Comparison of ENCODE assay signal across 19 mouse cellular contexts in genomic region chr4:95640831-95641230, GRCm38 (mm10).
DNase-seq lines count a peak whose midpoint lies in the region; ATAC-seq lines count a peak whose summit lies in the region.
"Had no signal": no experiment of that assay in that cellular context is flagged by ENCODE, and none has a peak within 500 bp of the region (broad histone marks: within the 10 kb centered on the region; RNA-seq: fewer than 3 reads in every experiment).

No protein-coding gene starts in this region.

- H3K36me3 ChIP-seq in kidney, embryonic 16.5 days (ENCODE audit: insufficient read depth, low read length): no peaks in the 10 kb centered on the region
- H3K36me3 ChIP-seq: embryonic facial prominence, embryonic 10.5 days; heart, embryonic 13.5 days; hindbrain, embryonic 15.5 days; intestine, embryonic 15.5 days had no signal

- no peak overlapping the region for H3K9ac ChIP-seq in kidney, embryonic 16.5 days (replicated peaks; ENCODE audit: low read length)
- H3K9ac ChIP-seq: heart, embryonic 13.5 days; hindbrain, embryonic 15.5 days; intestine, embryonic 15.5 days had no signal

- peak; percentile 70 for DNase-seq in kidney, adult 9 months
- peak; percentile 59 to 71 for DNase-seq in adrenal gland, adult 18-20 months (ENCODE audit: low spot score in 2 of 2)
- DNase-seq in adrenal gland, postnatal 10 days: peak; percentile 86
- DNase-seq in kidney, postnatal 36 days: peak; percentile 57 to 76
- no peak for DNase-seq in cerebellum, adult 11 months
- DNase-seq in cerebellum, adult 9-10 months: no peak
- DNase-seq: cerebellum, adult 8-10 months; gastrocnemius, postnatal 14 days; heart, adult 18-20 months; liver; lung, adult 18-20 months; lung, postnatal 4 days; spleen, adult 18-20 months had no signal

- peaks cover 4% of the 10 kb centered on the region; the same call in 1 of the 2 replicates for H3K4me1 ChIP-seq in kidney, embryonic 16.5 days (ENCODE audit: insufficient read depth, low read length)

- 72% methylated on average over 1 of the region's 1 CpGs for WGBS in kidney, embryonic 16.5 days

- H3K4me3 ChIP-seq in kidney, embryonic 16.5 days (ENCODE audit: low read length): no peak overlapping the region
- H3K4me3 ChIP-seq: embryonic facial prominence, embryonic 10.5 days; heart, embryonic 13.5 days; hindbrain, embryonic 15.5 days; intestine, embryonic 15.5 days; layer of hippocampus, adult 2 months had no signal

- no peak overlapping the region for H3K4me2 ChIP-seq in kidney, embryonic 16.5 days (replicated peaks; ENCODE audit: low read depth, low read length)
- H3K4me2 ChIP-seq: heart, embryonic 13.5 days; hindbrain, embryonic 15.5 days; intestine, embryonic 15.5 days had no signal

- no peaks in the 10 kb centered on the region for H3K27me3 ChIP-seq in kidney, embryonic 16.5 days (ENCODE audit: insufficient read depth, low read length)
- H3K27me3 ChIP-seq: heart, embryonic 13.5 days; hindbrain, embryonic 15.5 days; intestine, embryonic 15.5 days had no signal

- H3K9me3 ChIP-seq in kidney, embryonic 16.5 days (ENCODE audit: low read length): no peaks in the 10 kb centered on the region
- H3K9me3 ChIP-seq: embryonic facial prominence, embryonic 10.5 days; heart, embryonic 13.5 days; hindbrain, embryonic 15.5 days; intestine, embryonic 15.5 days had no signal

- no peak for ATAC-seq in kidney, embryonic 16.5 days (ENCODE audit: low FRiP score, low TSS enrichment)
- ATAC-seq: intestine, embryonic 15.5 days had no signal

- no peak overlapping the region for H3K27ac ChIP-seq in kidney, embryonic 16.5 days (ENCODE audit: low read length)
- H3K27ac ChIP-seq: embryonic facial prominence, embryonic 10.5 days; heart, embryonic 13.5 days; hindbrain, embryonic 15.5 days; intestine, embryonic 15.5 days; layer of hippocampus, adult 2 months had no signal

Comparison
In these comparisons a context has a peak if more than half of its experiments do, and no peak if none do; other contexts are left out.
1. DNase-seq: peak in kidney, adult 9 months (single experiment), adrenal gland, adult 18-20 months (2 of 2), adrenal gland, postnatal 10 days (single experiment) and kidney, postnatal 36 days (2 of 2); none in cerebellum, adult 11 months (single experiment) and cerebellum, adult 9-10 months (single experiment).